Mouse (Mus musculus): ENCODE results near the gene Id1. TPM values are rescaled to one million over a fixed set of nuclear protein-coding genes. Genes with fewer than 3 reads are reported as not detected.

Gene Id1
- polyA plus RNA-seq, 1 experiment from 2014 or later, result 56.7 TPM

- 59% methylated on average over 3 of the region's 3 CpGs for WGBS
- H3K4me2 ChIP-seq, result peak overlapping the region; percentile 77
- no peaks in the 10 kb centered on the region for H3K36me3 ChIP-seq
- no peak for ATAC-seq (ENCODE audit: extremely low read depth, insufficient number of reproducible peaks, low FRiP score, low TSS enrichment)
- no peaks in the 10 kb centered on the region for H3K9me3 ChIP-seq
- H3K9ac ChIP-seq, result peak overlapping the region; percentile 80
- H3K27me3 ChIP-seq (replicated peaks), result peaks cover 12% of the 10 kb centered on the region
- H3K4me1 ChIP-seq, result peaks cover 42% of the 10 kb centered on the region
- H3K27ac ChIP-seq (replicated peaks), result peak overlapping the region; percentile 15; the same call in 1 of the 2 replicates
- peak overlapping the region; percentile 50 for H3K4me3 ChIP-seq
These were observed 11.7 kb upstream of the Id1 start for GRCm38 (mm10) chr2:152724332-152724723.

- Histone ChIP-seq H3K4me2 (no peak overlapping the region), H3K36me3 (no peaks in the 10 kb centered on the region), H3K4me3 (no peak overlapping the region), H3K9ac (no peak overlapping the region; the same call in 1 of the 2 replicates), H3K27me3 (replicated peaks) (peaks cover 12% of the 10 kb centered on the region), H3K9me3 (no peaks in the 10 kb centered on the region), H3K4me1 (peaks cover 51% of the 10 kb centered on the region), H3K27ac (replicated peaks) (no peak overlapping the region)
- no peak for ATAC-seq (ENCODE audit: extremely low read depth, insufficient number of reproducible peaks, low FRiP score, low TSS enrichment)
- 70% methylated on average over 15 of the region's 15 CpGs for WGBS
These were observed 10.8 kb upstream of the Id1 start for GRCm38 (mm10) chr2:152725178-152725750.

GRCm38 (mm10) chr2:152726213-152726612 is 9.8 kb upstream of the Id1 start:
- no peak overlapping the region for H3K9ac ChIP-seq
- no peak overlapping the region for H3K4me3 ChIP-seq
- H3K36me3 ChIP-seq, result no peaks in the 10 kb centered on the region
- no peak overlapping the region for H3K4me2 ChIP-seq
- 81% methylated on average over 6 of the region's 6 CpGs for WGBS
- peaks cover 12% of the 10 kb centered on the region for H3K27me3 ChIP-seq (replicated peaks)
- peaks cover 53% of the 10 kb centered on the region for H3K4me1 ChIP-seq
- ATAC-seq (ENCODE audit: extremely low read depth, insufficient number of reproducible peaks, low FRiP score, low TSS enrichment), result no peak
- no peak overlapping the region for H3K27ac ChIP-seq (replicated peaks)
- no peaks in the 10 kb centered on the region for H3K9me3 ChIP-seq

GRCm38 (mm10) chr2:152726751-152727335 is 9.2 kb upstream of the Id1 start:
- ATAC-seq (ENCODE audit: extremely low read depth, insufficient number of reproducible peaks, low FRiP score, low TSS enrichment), result no peak
- Histone ChIP-seq H3K27ac (replicated peaks) (0 out of 2 replicates have a peak overlapping the region, but pooled peaks have one; percentile 86), H3K9ac (no peak overlapping the region), H3K27me3 (replicated peaks) (peaks cover 12% of the 10 kb centered on the region), H3K9me3 (no peaks in the 10 kb centered on the region), H3K36me3 (no peaks in the 10 kb centered on the region), H3K4me2 (no peak overlapping the region), H3K4me3 (no peak overlapping the region), H3K4me1 (peaks cover 55% of the 10 kb centered on the region)
- 61% methylated on average over 6 of the region's 6 CpGs for WGBS

GRCm38 (mm10) chr2:152727795-152728510 is 8.1 kb upstream of the Id1 start:
- Histone ChIP-seq H3K36me3 (no peaks in the 10 kb centered on the region), H3K9me3 (no peaks in the 10 kb centered on the region), H3K27ac (replicated peaks) (peak overlapping the region; percentile 86), H3K4me3 (no peak overlapping the region), H3K4me2 (no peak overlapping the region), H3K9ac (0 out of 2 replicates have a peak overlapping the region, but pooled peaks have one; percentile 25), H3K27me3 (replicated peaks) (peaks cover 7% of the 10 kb centered on the region), H3K4me1 (peaks cover 63% of the 10 kb centered on the region)
- WGBS, result 77% methylated on average over 14 of the region's 14 CpGs
- no peak for ATAC-seq (ENCODE audit: extremely low read depth, insufficient number of reproducible peaks, low FRiP score, low TSS enrichment)

- H3K4me1 ChIP-seq, result peaks cover 68% of the 10 kb centered on the region
- 76% methylated on average over 7 of the region's 7 CpGs for WGBS
- no peak for ATAC-seq (ENCODE audit: extremely low read depth, insufficient number of reproducible peaks, low FRiP score, low TSS enrichment)
These were observed 7.5 kb upstream of the Id1 start for GRCm38 (mm10) chr2:152728594-152728993.

GRCm38 (mm10) chr2:152729013-152729635 is 6.9 kb upstream of the Id1 start:
- Histone ChIP-seq H3K9me3 (no peaks in the 10 kb centered on the region), H3K36me3 (no peaks in the 10 kb centered on the region), H3K27ac (replicated peaks) (peak overlapping the region; percentile 86), H3K4me3 (no peak overlapping the region), H3K4me1 (peaks cover 68% of the 10 kb centered on the region), H3K9ac (peak overlapping the region; percentile 53), H3K27me3 (replicated peaks) (no peaks in the 10 kb centered on the region; the same call in 1 of the 2 replicates), H3K4me2 (peak overlapping the region; percentile 12)
- ATAC-seq (ENCODE audit: extremely low read depth, insufficient number of reproducible peaks, low FRiP score, low TSS enrichment), result no peak
- 36% methylated on average over 8 of the region's 8 CpGs for WGBS

More at GRCm38 (mm10) chr2:152728594-152728993, 7.5 kb upstream of the Id1 start:
- H3K9ac ChIP-seq, result no peak overlapping the region
- peak overlapping the region; percentile 86 for H3K27ac ChIP-seq (replicated peaks)
- H3K27me3 ChIP-seq (replicated peaks), result peaks cover 5% of the 10 kb centered on the region
- no peak overlapping the region for H3K4me2 ChIP-seq
- no peaks in the 10 kb centered on the region for H3K9me3 ChIP-seq
- no peaks in the 10 kb centered on the region for H3K36me3 ChIP-seq
- no peak overlapping the region for H3K4me3 ChIP-seq

- peak; percentile 71 for ATAC-seq (ENCODE audit: extremely low read depth, insufficient number of reproducible peaks, low FRiP score, low TSS enrichment)
- Histone ChIP-seq H3K27me3 (replicated peaks) (no peaks in the 10 kb centered on the region), H3K27ac (replicated peaks) (peak overlapping the region; percentile 86), H3K4me3 (no peak overlapping the region), H3K36me3 (no peaks in the 10 kb centered on the region), H3K9ac (peak overlapping the region; percentile 53), H3K4me2 (peak overlapping the region; percentile 12), H3K4me1 (peaks cover 68% of the 10 kb centered on the region), H3K9me3 (no peaks in the 10 kb centered on the region)
- WGBS, result 15% methylated on average over 7 of the region's 7 CpGs
These were observed 6.4 kb upstream of the Id1 start for GRCm38 (mm10) chr2:152729636-152730020.

GRCm38 (mm10) chr2:152733201-152733600 is 2.9 kb upstream of the Id1 start:
- H3K36me3 ChIP-seq, result no peaks in the 10 kb centered on the region
- no peak overlapping the region for H3K4me2 ChIP-seq
- H3K27me3 ChIP-seq (replicated peaks), result no peaks in the 10 kb centered on the region
- H3K9me3 ChIP-seq, result no peaks in the 10 kb centered on the region
- H3K4me3 ChIP-seq, result no peak overlapping the region
- no peak for ATAC-seq (ENCODE audit: extremely low read depth, insufficient number of reproducible peaks, low FRiP score, low TSS enrichment)
- H3K4me1 ChIP-seq, result peaks cover 77% of the 10 kb centered on the region
- H3K9ac ChIP-seq, result no peak overlapping the region
- no peak overlapping the region for H3K27ac ChIP-seq (replicated peaks)
- 81% methylated on average over 2 of the region's 2 CpGs for WGBS

GRCm38 (mm10) chr2:152734501-152734900 is 1.6 kb upstream of the Id1 start:
- ATAC-seq (ENCODE audit: extremely low read depth, insufficient number of reproducible peaks, low FRiP score, low TSS enrichment), result no peak
- peak overlapping the region; percentile 84 for H3K4me3 ChIP-seq
- H3K9ac ChIP-seq, result peak overlapping the region; percentile 96
- WGBS, result 19% methylated on average over 10 of the region's 10 CpGs
- no peaks in the 10 kb centered on the region for H3K27me3 ChIP-seq (replicated peaks)
- H3K9me3 ChIP-seq, result no peaks in the 10 kb centered on the region
- peaks cover 76% of the 10 kb centered on the region for H3K4me1 ChIP-seq
- H3K27ac ChIP-seq (replicated peaks), result peak overlapping the region; percentile 96
- peak overlapping the region; percentile 88 for H3K4me2 ChIP-seq
- no peaks in the 10 kb centered on the region for H3K36me3 ChIP-seq

GRCm38 (mm10) chr2:152734984-152735383 is 1.1 kb upstream of the Id1 start:
- Histone ChIP-seq H3K9me3 (no peaks in the 10 kb centered on the region), H3K4me1 (peaks cover 76% of the 10 kb centered on the region), H3K4me2 (peak overlapping the region; percentile 88), H3K9ac (peak overlapping the region; percentile 96), H3K36me3 (no peaks in the 10 kb centered on the region), H3K27ac (replicated peaks) (peak overlapping the region; percentile 96), H3K27me3 (replicated peaks) (no peaks in the 10 kb centered on the region), H3K4me3 (peak overlapping the region; percentile 84)
- under 1% methylated on average over 28 of the region's 28 CpGs for WGBS
- peak; percentile 82 for ATAC-seq (ENCODE audit: extremely low read depth, insufficient number of reproducible peaks, low FRiP score, low TSS enrichment)

Data from heart, embryonic 13.5 days (tissue).